Mouse (Mus musculus): ENCODE results near the gene Tob2.
A peak's percentile ranks its signal among the peaks of the same experiment; 100 is the strongest.

Gene Tob2

GRCm38 (mm10) chr15:81836966-81837920, 21.4 kb downstream of the Tob2 start:
- no peak for DNase-seq

DNA sequence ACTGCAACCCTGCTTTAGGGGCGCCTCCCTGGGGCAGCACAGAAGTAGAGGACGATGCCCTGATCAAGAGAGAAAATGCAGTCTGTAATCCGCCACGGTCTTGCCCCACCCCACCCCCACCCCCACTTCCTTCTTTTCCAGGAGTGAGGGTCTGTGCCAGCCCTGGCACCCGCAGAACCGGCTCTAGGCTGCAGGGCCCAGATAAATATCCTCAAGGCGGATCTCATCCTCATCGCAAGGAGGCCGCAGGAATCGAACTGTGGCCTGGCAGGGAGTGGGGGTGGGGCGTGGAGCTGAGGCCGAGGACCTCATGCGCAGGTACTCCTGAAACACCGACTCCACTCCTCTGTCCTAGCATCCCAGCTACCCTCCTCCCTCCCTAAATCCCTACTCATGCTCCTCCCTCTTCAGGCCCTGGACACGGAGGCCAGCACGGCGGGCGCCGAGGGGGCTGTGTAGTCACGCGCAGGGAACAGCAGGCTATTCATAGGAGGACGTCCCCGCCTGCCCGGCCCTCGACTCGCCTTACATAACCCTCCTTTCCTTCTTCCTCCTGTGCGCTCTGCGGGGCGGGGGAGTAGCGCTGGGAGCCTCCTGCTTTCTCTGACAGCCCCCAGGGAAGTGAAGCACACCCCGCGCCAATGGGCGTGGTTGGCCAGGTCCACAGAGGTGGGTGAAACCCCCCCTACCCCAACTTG, 22.3 kb downstream of the Tob2 start:
- peak; percentile 86 for DNase-seq

- no peak for DNase-seq
Measured at GRCm38 (mm10) chr15:81835007-81835880, 23.4 kb downstream of the Tob2 start.

- no peak for DNase-seq
Measured at GRCm38 (mm10) chr15:81834171-81834841, 24.3 kb downstream of the Tob2 start.

- no peak for DNase-seq
Measured at GRCm38 (mm10) chr15:81833481-81833880, 25.1 kb downstream of the Tob2 start.

DNA sequence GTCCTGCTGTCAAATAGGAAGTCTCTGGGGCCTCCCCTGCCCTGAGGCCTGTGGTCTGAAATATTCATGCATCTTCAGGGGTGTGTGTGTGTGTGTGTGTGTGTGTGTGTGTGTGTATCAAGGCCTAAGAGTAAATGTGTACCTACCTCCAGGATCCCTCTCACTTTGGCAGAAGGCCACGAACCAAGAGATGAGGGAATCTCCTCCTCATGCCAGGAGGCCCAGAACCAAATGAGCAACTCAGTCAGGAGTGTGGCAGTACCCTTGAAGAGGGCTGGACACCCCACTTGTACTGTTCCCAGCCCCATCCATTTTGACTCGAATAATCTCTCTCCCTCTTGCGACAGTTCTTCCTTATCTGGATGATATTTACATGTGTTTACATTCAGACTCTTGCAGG, 26.4 kb downstream of the Tob2 start:
- DNase-seq: no peak

DNA sequence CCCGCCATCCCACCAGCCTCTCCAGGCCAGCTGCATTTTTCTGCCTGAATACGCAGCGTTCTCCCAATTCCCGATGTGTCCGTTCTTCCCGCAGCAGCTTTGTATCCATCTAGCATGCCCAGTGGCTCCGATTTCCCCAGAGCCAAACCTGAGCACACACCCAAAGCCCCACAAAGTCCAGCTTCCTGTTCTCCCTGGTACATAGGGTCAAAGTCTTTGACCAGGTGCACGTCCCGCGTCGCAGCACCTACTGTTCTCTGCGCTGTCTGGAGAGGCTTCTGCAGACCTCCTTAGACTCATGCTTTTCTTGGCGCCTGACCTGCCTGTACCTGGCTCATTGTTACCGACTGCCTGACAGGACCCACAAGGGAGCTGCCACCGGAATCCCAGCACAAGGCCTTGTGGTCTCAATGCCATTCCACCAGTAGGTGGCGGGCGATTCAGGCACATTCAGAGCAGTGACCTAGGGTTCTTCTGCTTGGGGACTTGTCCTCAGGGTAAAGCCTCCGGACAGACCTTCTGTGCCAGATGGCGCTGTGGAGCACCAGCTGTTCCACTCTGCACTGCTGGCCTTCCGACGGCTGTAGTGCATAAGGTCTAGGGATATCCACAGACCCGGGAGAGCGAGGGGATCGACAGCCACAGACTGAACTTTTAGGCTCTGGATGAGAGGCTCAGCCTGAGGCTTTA, 27.3 kb downstream of the Tob2 start:
- peak; percentile 90 for DNase-seq

GRCm38 (mm10) chr15:81830530-81830929, 28.1 kb downstream of the Tob2 start:
- DNase-seq: no peak

DNA sequence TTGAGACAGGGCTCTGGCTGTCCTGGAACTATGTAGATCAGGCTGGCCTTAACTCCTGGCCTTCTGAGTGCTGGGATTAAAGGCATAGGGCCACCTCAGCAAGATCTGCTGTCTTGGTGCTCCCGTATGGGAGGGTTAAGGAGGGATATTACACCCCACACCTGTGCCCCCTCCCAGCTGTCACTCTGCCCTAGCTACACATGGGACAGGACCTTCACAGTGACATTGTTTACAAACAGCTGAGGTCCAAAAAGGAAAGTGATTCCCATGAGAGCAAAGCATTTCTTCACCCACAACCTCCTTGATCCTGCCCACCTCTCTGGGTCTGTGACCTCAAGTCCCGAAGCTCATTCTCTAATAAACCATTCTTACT, 29.4 kb downstream of the Tob2 start:
- DNase-seq: no peak

GRCm38 (mm10) chr15:81828426-81829207, 30.0 kb downstream of the Tob2 start:
- DNase-seq: no peak

- no peak for DNase-seq
Measured at GRCm38 (mm10) chr15:81824832-81825231, 33.8 kb downstream of the Tob2 start.

DNA sequence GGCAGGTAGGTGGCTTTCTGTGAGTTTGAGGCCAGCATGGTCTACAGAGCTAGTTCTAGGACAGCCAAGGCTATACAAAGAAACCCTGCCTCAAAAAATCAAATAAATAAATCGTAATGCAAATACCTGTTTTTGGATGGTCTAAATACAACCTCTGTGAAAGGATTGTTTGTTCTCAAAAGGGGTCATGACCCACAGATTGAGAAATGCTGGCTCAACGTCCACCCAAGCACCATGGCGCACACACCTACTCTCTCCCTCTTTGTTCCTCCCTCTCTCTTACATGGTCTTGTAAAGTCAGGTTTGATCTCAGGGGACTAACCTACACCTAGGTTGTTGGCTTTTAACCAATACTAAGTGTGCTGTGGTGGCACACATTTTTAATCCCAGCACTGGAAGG, 36.0 kb downstream of the Tob2 start:
- DNase-seq: no peak

- DNase-seq: no peak
Measured at GRCm38 (mm10) chr15:81818404-81818803, 40.2 kb downstream of the Tob2 start.

DNA sequence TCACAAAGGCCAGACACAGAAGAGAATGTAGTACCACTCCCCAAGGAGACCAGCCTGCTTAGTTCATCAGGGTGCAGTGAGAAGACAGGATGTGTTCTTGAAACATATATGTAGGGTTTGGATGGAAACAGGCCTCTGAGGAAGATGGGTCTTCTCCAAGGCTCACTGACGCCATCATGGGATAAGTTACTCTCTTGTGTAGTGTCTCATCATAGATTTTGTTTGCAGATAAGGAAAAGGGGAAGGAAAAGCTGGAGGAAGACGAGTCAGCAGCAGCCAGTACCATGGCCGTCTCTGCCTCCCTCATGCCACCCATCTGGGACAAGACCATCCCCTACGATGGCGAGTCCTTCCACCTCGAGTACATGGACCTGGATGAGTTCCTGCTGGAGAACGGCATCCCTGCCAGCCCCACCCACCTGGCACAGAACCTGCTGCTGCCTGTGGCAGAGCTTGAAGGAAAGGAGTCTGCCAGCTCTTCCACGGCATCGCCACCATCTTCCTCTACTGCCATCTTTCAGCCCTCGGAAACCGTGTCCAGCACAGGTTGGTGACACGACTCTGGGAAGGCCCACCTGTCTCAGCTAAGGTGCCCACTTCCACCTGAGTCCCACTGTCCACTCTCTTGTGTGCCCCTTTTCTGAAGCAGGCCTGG, 43.8 kb downstream of the Tob2 start:
- no peak for DNase-seq

DNA sequence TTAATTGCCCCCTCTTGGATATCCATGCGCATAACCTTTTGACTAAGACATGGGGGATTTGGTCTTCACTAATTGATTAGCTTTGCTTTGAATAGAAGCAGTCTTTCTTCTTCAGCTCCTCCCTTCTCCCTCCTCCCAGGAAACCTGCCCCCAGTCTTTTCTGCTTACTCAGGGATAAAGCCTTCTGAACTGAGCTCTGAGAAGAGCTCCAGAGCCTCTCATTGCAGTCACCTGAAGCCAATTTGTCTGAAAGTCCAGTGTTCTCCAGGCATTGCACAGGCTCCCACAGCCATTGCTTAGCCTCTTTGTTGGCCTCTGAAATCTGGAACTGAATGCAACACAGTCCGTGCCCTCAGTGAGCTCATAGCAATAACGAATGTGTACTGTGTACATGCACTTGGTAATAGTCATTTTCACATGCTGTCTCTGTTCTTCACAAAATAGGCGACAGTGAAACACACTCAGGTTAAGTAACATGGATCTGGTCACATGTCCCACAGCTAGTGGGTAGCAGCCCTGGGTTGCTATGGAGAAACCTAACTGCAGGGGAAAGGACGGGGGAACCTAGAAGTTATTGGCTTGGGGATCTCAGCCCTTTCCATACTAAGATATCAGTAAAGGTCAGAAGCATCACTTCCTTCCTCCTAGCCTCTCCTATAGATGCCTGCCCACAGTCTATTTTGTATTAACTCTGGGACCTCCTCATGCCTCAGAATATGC, 44.5 kb downstream of the Tob2 start:
- DNase-seq: no peak

DNA sequence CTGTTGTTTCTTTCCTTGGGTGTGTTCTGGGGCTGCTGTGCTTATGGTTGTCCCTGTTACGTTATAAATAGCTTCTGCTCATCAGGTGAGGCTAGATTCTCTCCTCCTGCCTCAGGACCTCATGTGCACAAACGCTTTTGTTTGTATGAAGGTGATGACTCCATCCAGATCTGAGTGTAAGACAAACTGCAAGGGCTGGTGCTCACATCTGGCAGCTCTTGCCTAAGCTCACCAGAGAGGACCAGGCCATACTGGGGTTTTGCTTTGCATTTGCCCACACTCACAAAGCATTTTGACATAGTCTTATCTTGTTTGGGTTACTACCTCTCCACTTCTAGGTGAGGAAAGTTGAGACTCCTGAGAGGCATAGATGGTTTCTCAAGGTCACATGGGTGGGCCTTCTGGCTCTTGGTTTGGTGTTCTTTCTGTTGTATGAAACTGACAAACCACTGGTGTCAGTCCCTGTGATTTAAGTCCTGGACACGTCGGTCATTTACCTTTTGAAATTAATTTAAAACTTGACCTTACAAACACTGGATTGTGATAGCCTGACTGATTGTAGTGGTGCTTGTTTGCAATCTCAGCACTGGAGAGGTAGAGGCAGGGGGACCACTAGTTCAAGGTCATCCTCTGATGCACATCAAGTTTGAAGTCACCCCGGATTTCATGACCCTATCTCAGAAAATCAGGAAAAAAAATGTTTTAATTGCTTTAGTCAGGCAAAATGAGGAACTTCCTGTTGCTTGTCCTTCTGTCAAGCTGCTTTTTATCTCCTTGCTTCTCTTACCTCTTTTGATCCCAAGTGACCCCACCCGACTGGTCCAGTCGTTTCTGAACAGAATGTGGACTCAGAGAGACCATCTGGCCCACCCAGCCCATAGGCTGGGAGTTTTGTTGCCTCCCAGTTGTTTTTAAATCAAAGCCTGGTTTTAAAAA, 45.6 kb downstream of the Tob2 start:
- DNase-seq: no peak

DNA sequence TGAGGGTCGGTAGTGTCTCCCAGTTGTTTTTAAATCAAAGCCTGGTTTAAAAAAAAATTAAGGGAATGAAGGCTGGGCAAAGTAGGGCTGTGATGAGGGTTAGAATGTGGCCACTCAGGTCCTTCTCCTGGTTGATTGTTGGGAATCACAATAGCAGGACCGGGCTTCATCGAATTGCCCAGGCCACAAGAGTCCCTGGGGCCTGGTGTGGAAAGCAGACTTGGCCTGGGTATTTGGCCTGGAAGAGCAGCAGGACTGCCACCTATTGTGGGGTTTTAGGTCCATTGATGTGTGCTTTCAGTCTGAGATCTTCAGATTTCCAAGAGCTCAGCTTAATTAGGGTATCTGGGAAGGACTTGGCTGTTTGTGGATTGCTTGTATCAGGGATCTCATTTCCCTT, 46.3 kb downstream of the Tob2 start:
- DNase-seq: no peak

GRCm38 (mm10) chr15:81811599-81811996, 47.0 kb downstream of the Tob2 start:
- DNase-seq: no peak

All from right cerebral cortex, postnatal 14 days (tissue).